Mouse (Mus musculus): ENCODE measurements around the gene Pcsk2.

Pcsk2 gene

DNA sequence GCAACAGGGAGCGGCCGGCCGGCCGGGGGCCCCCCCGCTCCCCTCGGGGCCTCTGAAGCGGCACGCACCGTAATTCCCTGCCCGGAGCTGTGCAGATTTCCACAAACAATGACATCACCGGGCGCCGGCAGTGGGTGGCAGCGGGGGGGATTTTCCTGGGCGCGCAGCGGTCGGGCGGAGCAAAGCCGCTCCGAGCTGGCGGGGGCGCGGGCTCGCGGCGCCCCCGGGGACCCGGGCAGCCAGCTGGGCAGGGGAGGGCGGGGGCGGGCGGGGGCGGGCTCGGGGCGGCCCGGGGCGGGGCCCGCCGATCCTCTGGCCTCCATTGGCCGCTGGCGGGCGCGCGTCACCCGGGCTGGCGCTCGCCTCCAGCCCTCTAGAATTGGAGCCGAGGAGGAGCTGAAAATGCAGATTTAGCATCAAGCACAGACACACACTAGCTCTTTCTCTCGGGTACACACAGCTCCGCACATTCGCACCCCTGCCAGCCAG, at the start of gene Pcsk2:
Gene Pcsk2, plus strand, starts transcription at position 399 of the 489 bp plus-strand sequence.
- DNase-seq (ENCODE audit: low spot score), result no peak

DNA sequence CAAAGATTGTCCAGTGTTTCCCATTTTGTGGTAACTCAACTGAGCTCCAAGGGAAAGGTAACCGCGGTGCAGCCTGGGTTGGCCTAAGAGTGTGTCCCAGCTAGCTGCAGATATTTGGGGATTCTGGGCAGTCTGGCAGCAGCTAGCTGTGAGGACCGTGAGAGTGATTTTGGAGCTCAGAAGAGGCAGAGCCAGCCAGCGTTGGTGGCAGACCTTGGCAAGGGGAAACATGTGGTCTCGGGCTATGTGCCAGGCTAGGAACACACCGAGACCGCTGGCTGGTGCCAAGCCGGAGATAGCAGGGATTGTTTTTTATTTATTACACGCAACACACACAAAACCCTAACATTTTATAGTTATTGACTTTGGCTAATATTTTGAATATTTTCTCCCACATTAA, 45.1 kb upstream of the Pcsk2 start:
- DNase-seq (ENCODE audit: low spot score), result no peak

DNA sequence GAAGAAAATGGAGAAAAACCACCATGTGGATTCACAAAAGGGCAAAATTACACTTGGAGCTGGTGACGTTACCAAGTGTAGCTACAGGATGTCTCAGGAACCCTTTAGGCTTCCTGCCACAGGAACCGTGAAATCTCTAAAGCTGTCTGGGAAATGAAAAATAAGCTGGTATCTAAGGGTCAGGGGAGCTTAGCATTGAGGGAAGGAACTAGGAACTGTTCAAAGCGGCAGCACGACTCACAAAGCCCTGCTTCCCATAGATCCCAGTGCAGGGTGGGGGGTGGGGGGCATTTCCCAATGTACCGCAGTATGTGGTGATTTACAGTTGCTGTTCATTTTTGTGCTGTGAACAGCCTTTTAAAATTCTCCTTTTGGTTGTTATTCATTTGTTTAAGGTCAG, 44.2 kb upstream of the Pcsk2 start:
- no peak for DNase-seq (ENCODE audit: low spot score)

DNA sequence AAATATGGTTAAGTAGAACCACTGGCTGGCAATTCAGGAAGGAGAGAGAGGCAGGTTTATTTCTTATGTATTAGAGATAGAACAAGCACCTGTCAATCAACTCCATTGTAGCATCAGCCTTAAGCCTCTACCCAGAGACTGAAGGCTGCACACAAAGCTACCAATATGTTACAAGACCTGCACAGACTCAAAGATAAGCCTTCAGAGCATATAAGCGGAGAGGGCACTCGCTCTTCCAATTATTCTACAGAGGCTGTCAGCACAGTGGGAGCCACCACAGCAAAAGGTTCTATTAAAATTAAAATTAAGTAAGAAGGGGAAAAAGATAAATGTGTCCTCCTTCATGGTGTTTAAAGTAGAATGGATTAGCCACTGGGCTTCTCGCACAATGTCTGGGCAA, 43.8 kb upstream of the Pcsk2 start:
- no peak for DNase-seq (ENCODE audit: low spot score)

DNA sequence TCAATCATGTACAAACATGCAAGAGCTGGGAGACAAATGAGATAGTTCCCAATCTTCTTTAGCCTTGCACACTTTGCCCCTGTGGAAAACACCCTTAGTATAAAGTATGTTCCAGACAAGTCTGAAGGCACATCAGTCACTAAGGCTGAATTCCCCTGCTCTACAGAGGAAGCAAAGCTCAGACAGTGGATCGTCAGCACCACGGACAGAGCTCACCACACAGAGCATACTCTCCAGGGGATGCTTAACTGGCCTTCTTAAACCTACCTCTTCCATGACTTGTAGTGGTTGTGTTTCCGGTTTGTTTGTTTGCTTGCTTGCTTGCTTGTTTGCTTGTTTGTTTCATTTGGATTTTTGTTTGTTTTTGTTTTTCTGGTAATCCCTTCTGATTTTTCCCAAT, 9.5 kb upstream of the Pcsk2 start:
- DNase-seq (ENCODE audit: low spot score), result peak; percentile 8

DNA sequence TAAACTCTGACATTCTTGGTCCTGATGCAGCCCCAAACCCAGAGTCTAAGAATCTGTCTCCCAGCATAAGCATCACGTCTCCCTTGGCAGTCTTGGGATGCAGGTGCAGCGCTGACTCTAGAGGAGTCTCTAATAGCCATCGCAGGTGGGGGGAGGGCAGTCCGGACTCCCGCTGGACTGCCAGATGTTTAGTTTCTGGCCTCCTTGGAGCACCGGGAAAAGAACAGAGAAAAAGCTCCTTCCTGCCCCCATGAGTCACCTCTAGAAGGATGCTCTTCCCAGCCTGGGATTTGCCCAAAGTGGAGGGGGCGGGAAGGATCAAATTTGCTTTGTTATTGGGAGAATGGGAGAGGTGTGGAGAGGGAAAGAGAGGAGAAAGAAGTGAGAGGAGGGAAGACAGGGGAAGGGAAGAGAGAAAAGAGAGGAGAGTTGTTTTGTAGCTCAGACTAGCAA, 631 bp upstream of the Pcsk2 start:
- DNase-seq (ENCODE audit: low spot score), result no peak

DNA sequence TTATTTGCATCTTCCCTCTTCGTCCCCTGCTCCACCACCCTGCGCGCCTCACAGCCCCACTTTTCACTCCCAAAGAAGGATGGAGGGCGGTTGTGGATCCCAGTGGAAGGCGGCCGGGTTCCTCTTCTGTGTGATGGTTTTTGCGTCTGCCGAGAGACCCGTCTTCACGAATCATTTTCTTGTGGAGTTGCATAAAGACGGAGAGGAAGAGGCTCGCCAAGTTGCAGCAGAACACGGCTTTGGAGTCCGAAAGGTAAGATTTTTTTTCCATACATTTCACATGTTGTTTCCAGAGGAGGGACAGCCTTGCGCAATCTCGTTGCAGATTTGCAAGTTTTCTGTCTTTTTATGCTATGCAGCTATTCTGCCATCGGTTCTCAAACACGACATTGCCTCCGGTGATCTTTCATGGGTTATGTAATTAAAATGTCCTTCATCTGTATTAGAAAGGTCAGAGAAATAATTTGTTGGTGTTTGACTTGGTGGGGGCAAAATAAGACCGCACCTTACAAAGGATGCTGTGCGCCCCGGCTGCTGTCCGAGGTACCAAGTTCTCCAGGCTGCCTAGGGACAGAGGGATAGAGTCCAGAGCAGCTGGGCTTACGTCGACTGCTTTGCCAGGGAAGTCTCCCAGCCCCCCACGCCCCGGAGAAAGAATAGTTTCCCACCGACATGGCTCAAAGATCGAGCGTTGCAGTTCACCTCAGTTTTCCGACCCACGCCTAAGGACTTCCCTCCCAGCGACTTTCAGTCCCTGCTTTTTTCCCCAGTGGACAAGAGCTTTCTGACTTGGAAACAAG, 656 bp downstream of the Pcsk2 start:
- no peak for DNase-seq (ENCODE audit: low spot score)

DNA sequence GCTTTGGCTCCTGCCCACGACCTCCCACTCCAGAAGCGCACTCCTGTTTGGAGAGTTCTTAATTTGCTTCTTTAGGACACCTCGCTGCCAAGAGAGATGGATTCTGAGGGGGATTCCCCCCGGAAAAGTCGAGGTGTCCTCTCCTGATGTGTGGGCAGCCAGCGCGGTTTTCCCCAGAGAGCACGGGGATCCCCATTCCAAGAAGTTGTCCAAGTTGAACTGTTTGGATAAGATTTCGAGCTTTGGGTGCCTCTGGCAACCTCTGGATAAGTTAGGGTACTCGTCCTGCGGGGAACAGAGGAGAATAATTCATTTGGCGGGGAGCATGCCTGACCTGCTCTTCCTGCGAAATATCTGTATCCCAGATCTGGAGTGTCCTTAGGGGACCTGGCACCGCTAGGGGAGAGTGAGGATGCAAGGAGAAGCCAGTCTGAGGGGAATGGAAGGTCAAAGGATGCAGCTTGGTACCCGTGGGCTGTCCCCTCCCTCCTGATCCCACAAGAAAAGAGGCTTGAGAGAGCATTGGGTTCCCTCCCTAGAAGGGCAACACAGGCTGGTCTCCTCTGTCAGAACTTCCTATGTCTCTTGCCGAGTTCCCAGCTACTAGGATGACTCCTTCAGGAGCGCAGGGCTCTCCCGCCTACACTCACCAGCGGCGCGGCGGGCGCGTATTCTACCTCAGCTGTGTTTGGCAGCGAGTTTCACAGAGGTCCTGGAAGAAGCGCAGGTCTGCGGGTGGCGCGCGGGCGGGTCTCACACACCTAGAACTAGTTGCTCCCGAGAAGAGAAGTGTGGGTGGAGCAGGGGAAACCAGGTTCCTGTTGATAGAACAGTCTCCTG, 1.5 kb downstream of the Pcsk2 start:
- DNase-seq (ENCODE audit: low spot score), result no peak

DNA sequence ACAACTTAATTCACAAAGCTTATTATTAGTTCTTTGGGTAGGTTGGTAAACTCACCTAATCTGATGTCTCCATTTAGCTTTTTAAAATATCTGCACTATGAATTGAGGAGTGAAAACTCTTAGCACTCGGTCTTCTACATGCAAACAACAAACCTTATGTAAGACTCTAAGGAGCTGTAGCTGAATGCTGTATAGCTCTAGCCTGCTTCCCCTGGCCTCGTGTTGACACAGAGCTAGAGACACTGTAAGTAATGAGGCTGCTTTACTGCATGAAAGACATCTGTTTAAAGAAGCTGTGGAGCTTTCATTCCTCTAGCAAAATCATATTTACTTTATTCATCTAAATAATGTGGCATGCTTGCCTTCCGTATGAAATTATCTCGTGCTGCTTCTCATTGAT, 14.4 kb downstream of the Pcsk2 start:
- DNase-seq (ENCODE audit: low spot score), result no peak

DNA sequence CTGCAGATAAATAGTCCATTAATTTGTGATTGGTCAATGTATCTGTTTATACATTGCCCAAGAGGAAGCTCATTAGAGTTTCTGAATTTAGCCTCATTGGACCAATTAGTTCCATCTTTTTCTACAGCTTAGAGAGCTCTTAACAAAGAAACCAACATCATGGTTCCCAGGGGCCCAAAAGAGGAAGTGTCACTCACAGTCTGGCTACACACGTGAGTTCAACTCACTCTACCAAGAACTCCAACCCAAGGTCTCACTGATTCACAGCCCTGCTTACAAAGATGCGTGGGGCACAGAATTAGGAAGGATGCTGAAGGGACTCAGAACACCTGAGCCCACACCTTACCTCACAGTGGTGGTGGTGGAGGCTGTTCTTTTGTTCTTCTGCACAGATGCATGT, 19.1 kb downstream of the Pcsk2 start:
- DNase-seq (ENCODE audit: low spot score), result no peak

DNA sequence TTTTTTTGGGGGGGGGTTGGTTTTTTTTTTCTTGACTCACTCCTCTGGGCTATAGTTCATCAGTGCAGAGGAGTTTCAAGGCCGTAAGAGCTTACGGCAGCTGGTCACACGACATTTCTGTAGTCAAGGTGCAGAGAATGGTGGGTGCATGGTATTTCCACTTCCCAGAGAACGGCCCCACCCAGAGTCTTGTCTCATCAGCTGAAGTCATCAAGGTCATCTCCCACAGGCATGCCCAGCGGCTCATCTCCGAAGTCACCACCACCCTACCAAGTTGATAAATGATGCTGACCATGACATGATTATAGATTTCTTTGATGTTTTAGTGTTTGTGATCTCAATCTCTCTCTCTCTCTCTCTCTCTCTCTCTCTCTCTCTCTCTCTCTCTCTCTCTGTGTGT, 20.0 kb downstream of the Pcsk2 start:
- no peak for DNase-seq (ENCODE audit: low spot score)

DNA sequence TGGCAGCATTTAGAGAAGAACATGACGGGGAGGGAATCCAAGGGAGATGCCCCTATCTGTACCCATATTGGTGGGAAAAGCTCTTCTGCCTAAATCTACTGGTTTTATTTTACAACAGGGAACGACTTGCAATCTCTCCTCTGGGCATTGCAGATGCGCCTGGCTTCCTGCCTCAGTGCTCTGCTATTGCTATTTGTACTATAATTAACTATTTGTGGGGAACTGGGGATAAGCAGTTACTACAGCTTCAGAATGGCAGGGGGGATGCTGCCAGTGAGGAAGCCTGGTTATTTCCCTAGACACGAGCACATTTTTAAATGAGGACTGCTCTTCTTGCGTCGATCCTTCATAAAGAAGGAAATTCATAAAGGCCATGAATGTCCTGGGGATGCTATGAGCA, 39.4 kb downstream of the Pcsk2 start:
- DNase-seq (ENCODE audit: low spot score), result no peak

DNA sequence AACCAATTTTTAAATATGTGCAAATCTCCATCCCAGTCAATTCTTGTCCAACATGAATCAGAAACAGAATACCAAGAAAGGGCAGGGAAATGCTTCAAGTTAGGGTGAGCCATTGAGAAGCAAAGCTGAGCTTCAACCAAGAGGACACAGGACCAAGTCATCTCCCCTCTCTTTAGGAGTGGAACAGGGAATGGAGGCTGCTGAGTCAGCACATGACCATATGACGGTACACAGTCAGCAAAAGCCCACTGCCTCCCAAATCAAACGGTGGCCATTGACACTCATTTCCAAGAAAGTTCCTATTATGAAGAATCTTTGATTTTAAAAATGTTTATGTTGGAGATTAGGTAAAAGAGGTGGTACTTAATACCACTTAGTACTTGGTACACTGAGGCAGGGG, 44.4 kb downstream of the Pcsk2 start:
- no peak for DNase-seq (ENCODE audit: low spot score)

DNA sequence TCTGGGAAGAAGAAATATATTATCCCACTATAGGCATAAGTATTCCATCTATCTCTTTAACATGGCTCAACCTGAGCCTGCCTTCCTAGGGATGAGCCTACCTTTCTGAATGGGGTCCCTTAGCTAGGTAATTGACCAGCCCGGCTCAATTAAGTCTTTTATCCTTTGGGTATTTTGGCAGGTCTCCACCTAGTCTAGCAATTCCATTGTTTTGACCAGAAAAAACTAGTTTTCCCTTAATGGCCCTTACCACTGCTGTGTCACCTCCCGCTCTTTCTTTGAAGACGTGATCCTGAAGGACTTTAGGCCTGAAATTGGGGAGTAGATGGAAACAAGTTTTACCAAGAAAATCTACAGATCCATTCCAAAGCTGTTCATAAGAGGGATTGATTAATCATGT, 57.1 kb downstream of the Pcsk2 start:
- no peak for DNase-seq (ENCODE audit: low spot score)

DNA sequence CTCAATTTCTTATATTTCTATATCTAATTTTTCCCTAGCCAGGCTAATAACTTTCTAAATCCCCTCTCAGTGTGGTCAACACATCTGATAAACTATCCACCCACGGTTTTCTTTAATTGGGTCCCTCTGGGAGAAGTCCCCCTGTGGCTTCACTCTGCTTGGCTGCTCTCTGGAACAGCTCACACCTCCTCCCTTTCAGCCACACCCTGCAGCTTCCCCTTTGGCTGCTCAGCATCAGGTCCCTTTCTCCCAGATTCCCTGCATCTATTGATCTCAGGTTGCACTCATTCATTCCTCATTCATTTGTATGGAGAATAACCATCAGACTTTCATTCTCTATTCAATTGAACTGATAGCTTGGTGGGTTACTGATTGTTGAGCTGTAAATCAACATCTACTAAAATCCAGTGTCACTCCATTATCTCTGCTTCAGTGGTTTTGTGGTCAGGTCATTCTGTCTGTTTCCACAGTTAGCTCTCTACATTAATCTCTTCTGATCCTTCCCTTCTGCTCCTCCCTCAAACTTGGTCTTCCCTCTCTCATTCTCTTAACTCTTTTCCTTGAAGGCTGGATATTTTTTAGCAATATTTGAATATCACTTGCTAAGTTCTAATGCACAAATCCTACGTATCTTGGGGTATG, 58.0 kb downstream of the Pcsk2 start:
- DNase-seq (ENCODE audit: low spot score), result no peak

DNA sequence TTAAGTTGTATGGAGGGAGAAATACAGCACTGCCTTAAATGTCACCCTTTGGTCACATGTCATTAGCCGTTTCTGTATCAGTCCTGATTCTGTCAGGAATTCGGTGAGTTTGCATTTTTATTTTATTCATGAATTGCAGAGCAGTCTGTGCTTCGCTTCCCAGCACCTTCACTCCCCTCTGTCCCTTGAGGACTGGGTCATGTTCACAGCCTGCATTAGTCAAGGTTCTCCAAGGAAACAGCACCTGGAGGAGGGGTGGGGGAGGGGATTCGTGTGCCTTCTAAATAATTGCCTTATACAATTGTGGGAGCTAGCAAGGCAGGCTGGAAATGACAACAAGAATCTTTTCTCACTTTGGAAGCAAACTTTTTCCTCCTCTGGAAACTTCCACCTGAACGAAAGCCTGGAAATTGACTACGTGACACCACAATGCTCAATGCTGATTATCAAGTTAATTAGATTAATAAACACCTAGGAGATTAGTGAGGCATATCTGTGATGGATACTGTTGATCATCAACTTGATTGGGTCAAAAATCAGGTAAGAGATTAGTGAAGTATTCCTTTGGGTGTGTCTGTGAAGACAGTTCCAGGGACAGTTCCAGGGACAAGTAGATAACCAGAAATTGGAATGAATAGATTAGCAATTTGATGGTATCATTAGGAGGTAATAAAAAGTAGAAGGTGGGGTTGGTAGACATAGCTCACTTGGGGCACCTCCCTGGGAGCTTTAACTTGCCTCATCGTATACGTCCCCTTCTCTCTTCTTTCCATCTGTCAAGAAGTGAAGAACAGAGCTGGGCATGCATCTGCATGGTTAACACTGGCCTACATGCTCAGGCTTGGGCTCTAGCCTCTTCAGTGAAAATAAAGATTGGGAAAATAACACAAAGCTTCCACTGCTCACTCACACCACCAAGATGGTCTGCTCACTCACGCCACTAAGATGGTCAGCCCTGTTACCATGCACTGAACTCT, 64.7 kb downstream of the Pcsk2 start:
- no peak for DNase-seq (ENCODE audit: low spot score)

DNA sequence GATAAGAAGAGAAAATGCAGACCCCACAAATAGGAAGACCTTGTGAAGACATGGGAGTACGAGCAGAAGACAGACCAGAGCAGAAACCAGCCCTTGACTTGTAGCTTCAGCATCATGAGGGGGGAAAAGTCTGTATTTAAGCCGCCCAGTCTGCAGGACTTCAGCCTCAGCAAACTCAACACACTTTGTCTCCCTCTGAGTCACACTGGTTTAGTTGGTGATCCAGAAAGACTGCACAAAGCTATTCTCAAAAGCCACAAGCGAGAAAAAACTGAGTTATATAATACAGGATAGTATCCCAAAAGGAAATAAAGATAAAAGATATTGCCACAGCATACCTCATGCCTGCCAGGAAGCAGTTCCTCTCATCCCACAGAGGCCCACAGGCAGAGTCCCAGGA, 67.5 kb downstream of the Pcsk2 start:
- DNase-seq (ENCODE audit: low spot score), result no peak

DNA sequence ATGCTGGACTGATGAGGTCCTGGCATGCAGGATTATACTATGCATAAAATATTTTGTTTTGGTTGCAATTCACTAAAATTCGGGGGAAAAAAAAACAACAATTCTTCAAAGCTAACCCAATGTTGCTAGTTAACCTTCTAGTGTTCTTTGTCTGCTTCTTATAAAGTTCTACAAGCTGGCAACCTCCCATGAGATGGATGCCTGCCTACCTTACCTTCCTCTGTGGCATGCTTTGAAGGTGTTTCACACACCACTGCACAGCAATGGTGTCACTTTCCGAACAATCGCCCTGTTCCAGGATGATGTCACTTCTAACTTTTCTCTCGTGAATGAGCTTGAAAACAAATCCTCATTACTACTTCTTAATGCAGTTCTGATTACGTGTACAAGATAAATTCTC, 68.8 kb downstream of the Pcsk2 start:
- DNase-seq (ENCODE audit: low spot score), result no peak

DNA sequence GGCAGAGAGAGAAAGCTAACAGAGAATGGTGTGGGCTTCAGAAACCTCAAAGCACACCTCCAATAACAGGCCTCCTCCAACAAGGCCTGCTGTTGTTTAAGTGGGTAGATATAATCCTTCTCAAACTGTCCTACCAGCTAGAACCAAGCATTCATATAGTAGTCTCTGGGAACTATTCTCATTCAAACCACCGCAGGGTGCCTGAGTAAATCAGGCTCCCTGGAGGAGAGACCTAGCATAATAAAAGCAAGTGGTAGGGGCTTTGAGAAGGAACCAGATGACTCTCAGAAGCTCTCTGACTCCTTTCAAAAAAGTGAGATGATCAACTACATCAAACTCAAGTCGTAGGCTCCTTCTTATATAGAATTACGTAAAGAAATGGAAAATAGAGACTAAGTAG, 75.0 kb downstream of the Pcsk2 start:
- no peak for DNase-seq (ENCODE audit: low spot score)

DNA sequence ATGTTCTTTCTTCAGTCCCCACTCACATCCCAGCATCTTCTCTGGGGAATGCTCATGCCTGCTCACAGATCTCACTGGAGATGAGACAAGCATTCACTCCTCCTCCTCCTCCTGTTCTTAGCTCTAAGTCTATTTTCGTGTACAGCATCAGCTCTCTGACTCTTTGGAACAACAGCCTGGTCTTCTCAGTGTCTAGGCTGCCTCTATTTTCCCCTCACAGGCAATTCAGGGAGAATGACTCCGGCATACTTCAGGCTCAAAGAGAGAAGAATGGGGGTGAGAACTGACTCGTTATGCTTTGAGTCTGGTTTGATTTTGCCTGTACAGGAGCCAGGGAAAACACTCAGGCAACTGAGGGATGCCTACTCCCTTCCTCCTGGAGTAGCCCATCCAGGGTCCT, 78.0 kb downstream of the Pcsk2 start:
- DNase-seq (ENCODE audit: low spot score), result no peak

DNA sequence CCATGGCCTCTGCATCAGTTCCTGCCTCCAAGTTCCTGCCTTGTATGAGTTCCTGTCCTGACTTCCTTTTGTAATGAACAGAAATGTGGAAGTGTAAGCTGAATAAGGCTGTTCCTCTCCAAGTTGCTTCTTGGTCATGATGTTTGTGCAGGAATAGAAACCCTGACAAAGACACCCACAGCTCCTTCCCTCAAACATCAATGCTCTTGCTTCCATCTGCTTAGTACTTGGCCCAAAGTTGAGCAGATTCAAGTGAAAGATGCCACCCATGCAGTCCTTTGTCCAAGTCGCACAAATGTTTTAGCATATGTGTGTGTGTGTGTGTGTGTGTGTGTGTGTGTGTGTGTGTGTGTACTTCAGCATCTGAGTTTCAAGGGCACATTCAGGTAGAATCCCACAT, 97.3 kb downstream of the Pcsk2 start:
- no peak for DNase-seq (ENCODE audit: low spot score)

DNA sequence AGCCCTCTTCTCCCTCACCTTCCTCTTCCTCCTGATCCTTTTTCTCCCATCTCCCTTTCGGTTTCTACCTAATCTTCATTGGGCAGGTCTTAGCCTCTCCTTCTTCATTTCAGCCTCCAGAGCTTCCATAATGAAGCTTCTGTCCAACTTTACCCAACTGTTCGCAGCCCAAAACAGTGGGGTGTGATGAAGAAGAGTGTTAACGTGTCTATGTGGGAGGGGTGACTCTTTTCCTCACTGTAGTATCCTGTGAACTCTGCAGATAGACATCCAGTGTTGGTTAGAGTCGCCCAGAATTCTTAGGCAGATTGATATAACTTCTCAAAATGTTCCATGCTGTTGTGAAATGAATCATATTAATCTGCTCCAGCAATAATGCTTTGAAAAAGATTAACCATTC, 98.4 kb downstream of the Pcsk2 start:
- no peak for DNase-seq (ENCODE audit: low spot score)

Data from urinary bladder, postnatal 14 days (tissue).